Mouse (Mus musculus): ENCODE data around the gene Upf2.

DNA sequence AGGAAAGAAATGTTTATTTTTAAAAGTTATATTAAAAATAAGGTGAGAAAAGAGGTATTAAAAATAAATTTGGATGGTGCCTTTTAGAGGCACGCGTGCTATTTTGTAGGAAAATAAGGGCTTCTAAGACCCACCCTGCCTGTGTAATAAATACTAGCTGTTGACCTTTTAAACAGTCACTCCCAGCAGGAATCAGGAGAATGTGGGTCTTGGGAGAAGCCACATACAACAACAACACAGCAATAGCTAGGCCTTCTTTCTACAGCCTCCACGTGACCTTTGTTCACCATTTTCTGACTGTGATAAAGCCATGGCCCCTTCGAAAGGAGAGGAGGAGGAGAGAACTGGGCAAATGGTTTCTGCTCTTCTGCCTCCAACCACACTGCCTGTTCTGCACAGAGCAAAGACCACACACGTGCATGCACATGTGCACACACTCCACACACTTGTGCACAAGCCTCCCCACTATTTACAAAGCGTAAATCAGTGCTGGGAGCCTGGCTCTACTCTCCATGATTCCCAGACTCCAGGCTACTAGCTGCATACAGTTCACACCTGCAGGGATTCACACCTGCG is 121.5 kb downstream of the Upf2 start:
- TF ChIP-seq CTCF (IDR thresholded peaks at IDR 0.05; ENCODE audit: control insufficient read depth, insufficient read depth, insufficient replicate concordance, low read depth, low read length) (no peak), POLR2A (IDR thresholded peaks at IDR 0.05; ENCODE audit: control insufficient read depth, low read depth, low read length) (no peak)
